Mouse (Mus musculus) Patski (cell line): ENCODE measurements around the gene Pir. TPM values are rescaled to one million over a fixed set of nuclear protein-coding genes. Genes with fewer than 3 reads are reported as not detected.

Source experiments
- ATAC-seq: fragments of 100-300 bp; one replicate; pipeline ENCODE4 v1.8.0; 2021
- CTCF ChIA-PET: fragments of 350-600 bp; sonication (Branson Sonifier 250); formaldehyde crosslinking; loops from one replicate; lab custom pipeline; 2022; ENCODE audit warnings: inconsistent platforms; lab: Charles Lee
- POLR2A ChIA-PET: fragments of 350-600 bp; sonication (Branson Sonifier 250); formaldehyde crosslinking; loops from one replicate; lab custom pipeline; 2022; ENCODE audit warnings: antibody characterized with exemption, inconsistent platforms; lab: Charles Lee
- DNase-seq: peaks from one replicate; pipeline ENCODE4 v3.0.0-alpha.2; 2011; ENCODE audit warnings: low read depth, low spot score
- H3K27me3 ChIP-seq: fragments of 371-371 bp; one replicate; pipeline ENCODE4 v1.5.1; 2021
- CTCF ChIP-seq: fragments of 100-300 bp; IDR thresholded peaks from one replicate; pipeline ENCODE4 v1.5.1; 2021
- in situ Hi-C: fragments of 300-500 bp; cut with MboI; formaldehyde crosslinking; loops from 3 replicates; pipeline ENCODE4 v1.11.1; 2018; ENCODE audit warnings: low pct_unique_long_range_greater_than_20kb, mixed read lengths
- polyA plus RNA-seq: library from polyadenylated mRNA; unstranded; gene quantifications from one replicate; pipeline ENCODE4 v1.2.3, GENCODE M21; 2021

The Pir gene
- polyA plus RNA-seq, 1 experiment from 2014 or later = not detected

DNA sequence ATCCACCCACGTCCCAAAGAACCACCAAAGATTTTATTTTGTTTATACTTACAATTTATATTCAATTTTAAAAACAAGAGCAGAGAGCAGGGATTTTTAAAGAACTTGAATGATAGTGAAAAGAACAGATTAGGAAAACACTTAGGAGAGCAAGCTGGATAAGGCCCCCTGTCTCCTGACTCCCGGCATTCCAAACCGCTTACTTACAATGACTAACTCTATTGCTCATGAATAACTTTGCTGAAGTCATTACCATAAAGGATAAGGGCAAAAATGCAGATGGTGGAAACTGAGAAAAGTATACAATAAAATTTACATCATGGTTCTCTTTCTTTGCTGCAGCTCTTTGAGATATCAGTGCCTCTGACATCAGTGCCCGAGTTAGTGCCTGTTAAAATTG, 124.9 kb downstream of the Pir start:
- no peak for DNase-seq
- in situ Hi-C loops = no loop called here
- H3K27me3 ChIP-seq = peaks cover 22% of the 10 kb centered on the region
- ATAC-seq = no peak
- POLR2A ChIA-PET = no interaction called here
- no peak for TF ChIP-seq CTCF
- CTCF ChIA-PET = no interaction called here

- peaks cover 23% of the 10 kb centered on the region for H3K27me3 ChIP-seq
- in situ Hi-C loops = loop anchor here (5.0 kb wide), 1 partner anchor 211 kb away; no protein-coding TSS in a partner anchor
- DNase-seq (no peak), ATAC-seq (no peak)
- POLR2A ChIA-PET = no interaction called here
- TF ChIP-seq CTCF = peak; percentile 29
- CTCF ChIA-PET = interaction anchor here (2.0 kb wide), 1 partner anchor 215 kb away, joined by 8 read pairs; no protein-coding TSS in a partner anchor
Observed at GRCm38 (mm10) chrX:164398456-164398855, 129.3 kb downstream of the Pir start.

DNA sequence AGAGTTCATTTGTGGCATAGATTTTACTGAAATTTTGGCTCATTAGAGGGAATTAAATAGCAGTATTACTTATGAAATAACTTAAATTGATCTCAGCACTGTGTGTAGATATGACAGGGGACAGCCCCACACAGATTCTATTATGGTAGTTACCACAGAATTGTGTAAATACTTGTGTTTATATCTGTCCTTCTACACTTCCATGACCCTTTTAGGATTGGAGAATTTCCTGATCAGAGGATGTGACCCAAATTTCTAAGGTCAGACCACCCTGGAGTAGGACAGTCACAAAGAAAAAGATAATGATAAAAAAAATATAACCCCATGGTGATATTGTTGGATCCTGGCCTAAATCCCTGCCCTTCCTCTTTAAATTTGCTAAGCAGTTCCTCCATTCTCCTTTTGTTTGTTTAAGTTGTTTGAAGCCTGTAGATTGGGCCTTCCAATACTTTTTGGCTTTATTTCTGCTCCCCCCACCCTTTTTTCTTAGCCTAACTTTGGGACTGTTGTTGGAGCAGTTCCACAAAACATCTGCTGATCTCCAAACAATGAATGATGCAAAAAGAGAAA, 136.0 kb downstream of the Pir start:
- ATAC-seq (no peak), DNase-seq (no peak)
- CTCF ChIA-PET = interaction anchor here (0.9 kb wide), 1 partner anchor 12 kb away, joined by 3 read pairs; no protein-coding TSS in a partner anchor
- in situ Hi-C loops = no loop called here
- TF ChIP-seq CTCF = no peak
- POLR2A ChIA-PET = no interaction called here
- H3K27me3 ChIP-seq = peaks cover 12% of the 10 kb centered on the region

- CTCF ChIA-PET = interaction anchor here (0.9 kb wide), 1 partner anchor 11 kb away, joined by 3 read pairs; no protein-coding TSS in a partner anchor
- ATAC-seq = no peak
Observed at GRCm38 (mm10) chrX:164406133-164407022, 137.2 kb downstream of the Pir start.

DNA sequence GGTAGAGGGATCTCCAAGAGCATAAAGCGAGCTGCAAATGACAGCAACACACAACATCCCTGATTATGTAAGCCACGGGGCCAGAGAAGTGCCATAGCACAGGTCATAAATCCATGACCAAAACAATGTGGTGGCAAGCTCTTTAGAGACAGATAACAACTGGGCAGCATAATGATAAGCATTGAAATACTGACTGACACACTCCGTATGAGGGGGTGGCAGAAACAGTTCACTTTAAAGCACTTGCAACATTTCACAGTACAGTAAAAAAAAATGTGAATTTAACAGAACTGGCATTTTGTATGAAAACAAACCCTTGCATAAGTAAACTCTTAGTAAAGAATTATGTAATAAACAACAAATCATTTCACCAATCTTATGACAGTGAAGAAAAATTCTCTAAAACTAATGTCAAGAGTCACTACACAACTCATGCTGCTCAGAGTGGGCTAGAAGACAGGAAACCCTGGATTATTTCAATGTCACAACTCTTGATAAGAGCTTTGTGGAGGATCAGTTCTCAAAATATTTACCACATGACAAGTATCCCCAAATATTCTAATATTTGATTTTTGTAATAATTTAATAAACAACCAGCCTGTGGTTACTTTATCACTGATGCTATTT, 139.2 kb downstream of the Pir start:
- ATAC-seq = no peak
- in situ Hi-C loops = no loop called here
- ChIA-PET CTCF (no interaction called here), POLR2A (no interaction called here)
- H3K27me3 ChIP-seq = peaks cover 14% of the 10 kb centered on the region
- no peak for TF ChIP-seq CTCF
- DNase-seq = no peak

More at GRCm38 (mm10) chrX:164406133-164407022, 137.2 kb downstream of the Pir start:
- TF ChIP-seq CTCF = no peak
- peaks cover 17% of the 10 kb centered on the region for H3K27me3 ChIP-seq
- in situ Hi-C loops = no loop called here
- POLR2A ChIA-PET = no interaction called here
- DNase-seq = no peak

DNA sequence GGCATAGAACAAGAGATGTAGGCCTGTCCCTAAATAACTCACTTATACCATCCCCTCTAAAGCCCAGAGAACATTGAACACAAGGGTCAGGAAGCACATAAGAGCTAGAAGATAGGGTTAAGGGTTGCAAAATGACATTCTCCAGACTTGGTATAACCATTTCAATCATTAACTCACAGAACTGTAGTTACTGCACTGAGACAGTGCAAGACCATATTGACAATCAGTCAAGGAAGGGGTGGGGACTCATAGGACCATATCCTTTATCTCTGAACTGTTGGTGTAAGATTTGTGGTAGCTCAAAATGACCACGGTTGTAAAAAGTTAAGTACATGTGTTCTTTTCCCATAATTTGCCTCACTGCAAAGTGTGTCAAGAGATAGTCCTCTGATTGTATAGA, 141.4 kb downstream of the Pir start:
- peaks cover 8% of the 10 kb centered on the region for H3K27me3 ChIP-seq
- in situ Hi-C loops = no loop called here

GRCm38 (mm10) chrX:164416803-164417202, 147.6 kb downstream of the Pir start:
- no peak for DNase-seq
- H3K27me3 ChIP-seq = peaks cover 4% of the 10 kb centered on the region
- no peak for ATAC-seq
- ChIA-PET CTCF (interaction anchor here (0.9 to 1.1 kb wide), 2 partner anchors 11 to 12 kb away, joined by 3 read pairs; no protein-coding TSS in a partner anchor), POLR2A (no interaction called here)
- TF ChIP-seq CTCF = no peak
- in situ Hi-C loops = no loop called here

More for the DNA sequence above, 141.4 kb downstream of the Pir start:
- CTCF ChIA-PET = no interaction called here
- no peak for TF ChIP-seq CTCF
- ATAC-seq = no peak
- no peak for DNase-seq
- POLR2A ChIA-PET = no interaction called here

DNA sequence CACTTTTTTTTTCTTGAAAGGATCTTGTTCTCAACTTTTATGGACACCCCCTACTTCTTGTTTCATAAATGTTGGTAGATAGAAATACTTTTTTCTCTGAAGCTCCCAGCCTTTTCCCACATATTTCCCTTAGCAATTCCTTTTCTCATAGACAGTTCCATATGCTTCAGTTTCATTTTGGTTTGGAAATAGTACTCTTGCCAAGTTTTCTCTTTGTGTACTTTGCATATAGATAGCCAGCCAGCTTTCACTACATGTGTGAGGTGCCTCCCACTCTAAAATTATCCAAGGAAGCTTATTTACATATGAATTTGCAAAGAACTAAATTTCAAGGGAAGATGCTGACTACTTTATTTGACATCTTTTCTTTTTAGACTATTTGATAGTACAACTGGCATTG, 148.8 kb downstream of the Pir start:
- TF ChIP-seq CTCF = no peak
- DNase-seq = no peak
- ATAC-seq = no peak
- H3K27me3 ChIP-seq = peaks cover 4% of the 10 kb centered on the region
- in situ Hi-C loops = no loop called here
- ChIA-PET CTCF (interaction anchor here (0.9 kb wide), 1 partner anchor 11 kb away, joined by 3 read pairs; no protein-coding TSS in a partner anchor), POLR2A (no interaction called here)

GRCm38 (mm10) chrX:164419471-164419939, 150.3 kb downstream of the Pir start, which contains the start of gene Piga:
Gene Piga, plus strand, starts transcription at chrX:164419787.
- TF ChIP-seq CTCF = no peak

GRCm38 (mm10) chrX:164419955-164420354, 150.8 kb downstream of the Pir start:
- CTCF ChIA-PET = interaction anchor here (0.6 kb wide), 1 partner anchor 1455 kb away, joined by 4 read pairs; the partner anchor contains the start of gene S100g
- peak; percentile 36 for ATAC-seq
- peaks cover 8% of the 10 kb centered on the region for H3K27me3 ChIP-seq
- no peak for TF ChIP-seq CTCF
- in situ Hi-C loops = no loop called here
- POLR2A ChIA-PET = no interaction called here
- DNase-seq = no peak

More at GRCm38 (mm10) chrX:164419471-164419939, 150.3 kb downstream of the Pir start, which contains the start of gene Piga:
- in situ Hi-C loops = no loop called here
- H3K27me3 ChIP-seq = peaks cover 8% of the 10 kb centered on the region
- DNase-seq (peak; percentile 62), ATAC-seq (peak; percentile 97)
- CTCF ChIA-PET = interaction anchor here (0.6 kb wide), 1 partner anchor 1455 kb away, joined by 4 read pairs; the partner anchor contains the start of gene S100g
- POLR2A ChIA-PET = no interaction called here
